Mouse (Mus musculus): ENCODE measurements at regions not wholly inside any gene's neighbourhood (a gene's known extent, or its start where the extent isn't known, plus 50 kb on each side); places are given as distances from the start of the nearest gene placed in this dataset.

DNA sequence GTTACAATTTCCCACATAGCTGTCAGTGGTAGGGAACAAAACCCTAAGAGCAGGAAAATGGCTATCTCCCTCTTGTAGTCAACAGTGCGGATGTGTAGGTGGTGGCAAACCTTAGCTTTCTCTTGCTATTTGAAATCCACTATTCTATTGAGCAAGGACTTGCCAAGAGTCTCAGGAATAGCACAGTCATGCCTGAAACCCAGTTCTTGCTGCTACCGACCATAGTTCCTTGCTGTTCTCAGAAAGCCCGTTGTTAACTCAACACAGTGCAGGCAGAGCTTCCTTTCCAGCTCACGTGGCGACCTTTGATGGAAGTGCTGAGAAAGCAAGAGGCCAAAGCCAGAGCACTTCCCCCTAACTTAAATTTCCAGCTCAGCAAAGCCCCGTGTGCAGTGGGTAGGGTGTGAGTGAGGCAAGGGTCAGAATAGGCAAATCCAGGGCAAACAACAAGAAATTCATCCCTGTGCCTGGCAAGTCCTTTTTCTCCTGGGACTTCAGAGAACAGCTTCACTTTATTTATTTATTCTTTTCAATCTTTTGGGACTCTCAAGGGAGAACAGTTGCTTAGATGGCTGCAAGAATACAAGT lies 131.9 kb downstream of the Snx18 start:
- TF ChIP-seq GATA1 (IDR thresholded peaks at IDR 0.05; ENCODE audit: borderline replicate concordance, low read length), result no peak
- no peak for TF ChIP-seq FLI1 (IDR thresholded peaks at IDR 0.05; ENCODE audit: low read length)
